Mouse (Mus musculus): ENCODE data around the gene Bcap29. TPM values are rescaled to one million over a fixed set of nuclear protein-coding genes. Genes with fewer than 3 reads are reported as not detected.
"Not testable (repeated sequence)": the region's sequence is repeated elsewhere in the genome, so short reads cannot be mapped to it uniquely, and the experiment has no call there.

Gene Bcap29
- total RNA-seq, 2 experiments from 2014 or later = 25.7 to 27.8 TPM

DNA sequence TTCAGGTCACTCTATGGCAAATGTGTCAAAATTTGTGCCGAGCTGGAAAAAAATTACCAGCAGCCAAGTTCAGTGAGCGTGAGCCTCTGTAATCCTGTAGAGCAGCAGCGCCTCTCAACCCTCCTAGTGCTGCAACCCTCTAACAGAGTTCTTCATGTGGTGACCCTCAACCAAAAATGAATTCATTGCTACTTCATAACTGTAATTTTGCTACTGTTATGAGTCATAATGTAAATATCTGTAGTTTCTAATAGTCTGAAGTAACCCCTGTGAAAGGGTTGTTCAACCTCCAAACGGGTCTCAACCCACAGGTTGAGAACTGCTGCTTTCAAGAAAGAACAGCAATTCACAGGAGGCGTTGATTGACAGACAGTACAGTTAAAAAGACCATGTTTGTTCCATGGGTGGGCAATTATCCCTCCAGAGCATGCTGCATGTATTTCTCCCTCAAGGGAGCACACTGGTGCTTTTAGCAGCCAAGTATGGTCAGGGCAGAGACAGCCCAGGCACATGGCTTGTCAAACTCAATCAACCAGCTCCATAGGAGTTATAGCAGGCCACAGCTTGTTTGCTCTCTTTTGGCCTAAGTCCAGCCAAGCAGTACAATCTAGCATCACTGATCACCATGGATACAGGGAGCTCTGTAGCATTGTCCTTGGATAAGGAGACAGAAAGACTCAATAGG is 53.7 kb downstream of the Bcap29 start:
- DNase-seq (ENCODE audit: low spot score in 2 of 2) = peak in 1 of 2 experiments; percentile 33

DNA sequence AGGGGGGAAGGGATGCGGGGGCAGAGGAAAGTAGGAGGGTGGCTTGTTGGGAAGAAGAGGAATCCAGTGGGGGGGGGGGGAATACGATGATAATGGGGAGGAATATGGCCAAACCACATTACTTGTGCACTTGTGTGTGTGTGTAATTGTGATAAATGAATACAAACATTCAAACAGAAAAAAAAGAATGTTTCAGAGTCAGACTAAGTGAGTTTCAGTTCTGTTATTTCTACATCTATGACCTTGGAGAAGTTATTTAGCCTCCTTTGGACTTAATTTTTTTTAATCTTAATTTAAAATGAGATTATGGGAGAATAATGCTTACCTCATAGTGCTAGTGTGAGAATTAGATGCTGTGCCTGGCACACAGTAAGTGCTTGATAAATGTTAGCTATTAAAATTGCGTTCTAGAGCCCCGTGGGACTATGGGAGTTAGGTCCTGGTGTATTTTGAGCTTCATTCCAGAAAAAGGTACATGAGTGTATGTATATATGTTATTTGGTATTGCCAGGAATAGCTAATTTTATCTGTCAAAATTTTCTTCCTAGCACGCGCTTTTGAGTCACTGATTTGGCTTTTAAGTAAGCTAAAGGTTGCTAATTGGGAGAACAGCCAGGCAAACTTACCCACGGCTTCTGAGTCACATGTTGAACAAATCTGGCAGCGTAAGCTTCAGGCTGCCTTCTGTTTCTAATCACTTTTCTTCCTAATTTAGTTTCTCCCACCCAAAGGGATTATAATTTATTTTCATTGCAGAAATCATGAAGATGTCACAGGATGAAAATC is 55.6 kb downstream of the Bcap29 start:
- peak in 1 of 2 experiments; percentile 82 for DNase-seq (ENCODE audit: low spot score in 2 of 2)

DNA sequence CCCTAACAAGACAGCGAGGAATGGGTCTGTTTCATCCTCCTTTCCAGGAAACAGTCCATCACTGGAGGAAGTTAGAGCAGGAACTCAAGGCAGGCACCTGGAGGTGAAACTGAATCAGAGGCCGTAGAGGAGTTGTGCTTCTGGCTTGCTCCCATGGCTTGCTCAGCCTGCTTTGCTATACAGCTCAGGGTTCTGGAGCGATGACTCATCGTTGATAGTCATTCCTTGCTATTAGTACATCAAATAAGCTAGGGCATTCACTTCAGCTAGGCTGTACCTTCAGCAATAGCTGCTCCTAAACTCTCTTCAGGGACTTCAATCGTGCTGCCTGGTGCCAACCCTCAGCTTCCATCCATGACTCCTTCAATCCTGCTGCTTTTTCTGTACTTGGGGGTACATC is 60.0 kb downstream of the Bcap29 start:
- no peak for DNase-seq (ENCODE audit: low spot score in 2 of 2)

DNA sequence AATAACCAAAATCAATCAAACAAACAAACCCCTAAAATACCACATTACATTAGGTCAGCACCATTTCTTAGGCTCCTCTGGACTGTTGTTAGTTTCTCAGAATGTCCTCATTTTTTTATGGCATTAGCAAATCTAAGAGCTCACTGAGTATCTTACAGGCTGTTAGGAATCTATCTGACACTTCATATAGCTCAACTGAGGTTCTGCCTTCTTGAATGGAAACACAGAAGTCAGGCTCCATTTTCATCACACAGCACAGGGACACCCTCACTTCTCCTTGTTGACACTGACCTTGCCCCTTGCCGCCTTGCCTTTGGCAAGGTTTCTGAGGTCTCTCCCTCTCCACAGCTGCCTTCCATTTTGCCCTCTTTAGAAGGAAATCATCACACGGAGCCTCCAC is 64.7 kb downstream of the Bcap29 start:
- no peak for DNase-seq (ENCODE audit: low spot score in 2 of 2)

DNA sequence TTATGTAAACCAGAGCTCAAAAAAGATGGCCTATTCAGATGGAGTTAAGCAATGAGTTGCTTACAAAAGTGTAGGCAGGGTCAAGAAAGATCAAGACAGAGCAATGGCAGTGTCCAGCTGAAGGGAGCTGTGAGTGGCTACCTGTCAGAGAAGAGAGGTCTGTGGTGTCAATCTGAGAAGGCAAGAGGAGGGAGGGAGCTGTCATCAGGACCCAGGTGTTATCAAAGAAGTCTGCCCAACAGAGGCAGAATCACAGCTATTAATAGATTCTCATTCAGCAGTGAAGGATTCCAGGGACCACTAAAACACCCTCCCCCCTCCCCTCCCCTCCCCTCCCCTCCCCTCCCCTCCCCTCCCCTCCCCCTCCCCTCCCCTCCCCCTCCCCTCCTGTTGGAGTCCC is 65.8 kb downstream of the Bcap29 start:
- no peak for DNase-seq (ENCODE audit: low spot score in 2 of 2)

DNA sequence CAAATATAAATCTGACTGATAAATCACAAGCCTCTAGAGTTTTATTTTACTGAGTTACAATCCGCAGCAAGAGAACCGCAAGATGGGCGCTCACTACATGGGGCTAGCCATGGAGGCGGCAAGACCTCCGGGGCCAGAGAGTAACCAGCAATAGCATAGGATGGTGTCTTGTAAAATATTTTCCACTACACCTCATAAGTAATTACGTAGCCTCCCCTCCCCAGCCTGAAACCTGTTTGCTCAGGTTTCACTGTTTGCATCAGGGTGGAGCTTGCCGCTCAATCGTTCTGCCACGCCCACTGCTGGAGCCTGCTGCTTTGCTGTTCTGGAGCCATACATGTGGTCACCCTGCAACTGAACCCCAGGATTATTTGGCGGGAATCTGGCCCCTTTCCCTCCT is 66.9 kb downstream of the Bcap29 start:
- DNase-seq (ENCODE audit: low spot score in 2 of 2) = not testable (repeated sequence)

DNA sequence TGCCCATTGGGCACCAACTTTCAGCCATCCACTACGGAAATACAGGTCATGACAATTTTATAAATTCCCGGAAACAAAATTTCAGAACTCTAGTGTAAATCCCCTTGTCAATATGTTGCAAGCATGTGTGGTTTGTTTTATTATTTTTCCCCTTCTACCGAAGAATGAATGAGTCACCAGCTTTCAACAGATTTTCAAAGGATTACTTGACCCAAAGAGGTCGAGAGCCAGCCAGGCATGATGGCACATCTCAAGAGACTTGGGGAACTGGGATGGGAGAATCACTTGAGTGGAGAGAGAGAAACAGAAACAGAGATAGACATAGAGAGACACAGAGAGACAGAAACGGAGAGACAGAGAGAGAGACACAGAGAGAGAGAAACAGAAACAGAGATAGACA is 73.7 kb downstream of the Bcap29 start:
- DNase-seq (ENCODE audit: low spot score in 2 of 2) = no peak

DNA sequence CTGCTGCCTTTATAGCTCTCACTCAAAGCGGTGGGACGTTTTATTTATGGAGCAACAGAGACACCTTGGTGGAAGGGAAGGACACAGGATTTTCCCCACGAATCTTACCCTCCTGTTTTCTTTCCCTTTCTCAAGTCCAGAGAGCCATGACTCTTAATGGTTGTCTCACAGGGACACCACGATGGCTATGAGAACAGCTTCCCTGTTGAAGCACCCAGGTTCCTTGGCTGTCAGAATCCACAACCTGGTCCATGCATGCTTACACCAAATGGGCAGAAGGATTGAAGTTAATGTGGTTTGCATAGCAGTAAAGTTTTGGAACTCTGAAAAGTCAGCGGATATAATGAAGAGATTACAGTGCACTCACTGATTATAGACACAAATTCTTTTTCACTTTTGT is 74.5 kb downstream of the Bcap29 start:
- no peak for DNase-seq (ENCODE audit: low spot score in 2 of 2)

DNA sequence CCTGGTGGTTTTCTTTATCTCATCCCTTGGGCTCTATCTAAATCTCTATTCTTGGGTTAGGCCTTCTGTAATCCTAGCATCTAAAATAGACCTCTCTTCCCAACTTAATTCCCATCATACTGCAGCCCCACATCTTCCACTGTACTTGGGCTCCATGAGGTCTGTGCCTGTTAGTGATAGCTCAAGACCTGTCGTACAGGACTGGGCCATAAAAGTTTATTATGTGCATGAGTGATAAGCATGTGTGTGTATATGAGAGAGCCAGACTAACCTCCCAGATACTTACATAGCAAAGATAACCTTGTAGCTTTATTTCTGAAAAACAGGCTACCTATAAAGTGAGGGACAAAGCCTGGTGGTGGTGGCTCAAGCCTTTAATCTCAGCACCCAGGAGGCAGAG is 80.1 kb downstream of the Bcap29 start:
- no peak for DNase-seq (ENCODE audit: low spot score in 2 of 2)

DNA sequence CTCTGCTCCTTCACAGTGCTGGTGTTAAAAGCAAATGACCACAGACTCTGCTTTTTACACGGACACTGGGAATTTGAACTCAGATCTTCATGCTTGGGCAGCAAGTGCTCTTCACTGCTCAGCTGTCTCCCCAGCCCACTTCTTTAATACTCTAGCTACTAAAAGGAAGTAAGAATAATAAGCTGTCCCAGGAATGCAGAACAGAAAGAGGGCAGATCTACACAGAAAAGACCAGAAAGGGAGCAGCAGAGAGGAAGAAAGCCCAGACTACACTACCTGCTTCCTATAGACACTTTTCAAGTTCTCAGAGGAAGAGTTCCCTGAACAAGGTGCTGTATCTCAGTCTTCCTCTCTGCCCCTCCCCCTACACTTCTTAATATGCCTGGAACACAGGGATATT is 83.2 kb downstream of the Bcap29 start:
- no peak for DNase-seq (ENCODE audit: low spot score in 2 of 2)

DNA sequence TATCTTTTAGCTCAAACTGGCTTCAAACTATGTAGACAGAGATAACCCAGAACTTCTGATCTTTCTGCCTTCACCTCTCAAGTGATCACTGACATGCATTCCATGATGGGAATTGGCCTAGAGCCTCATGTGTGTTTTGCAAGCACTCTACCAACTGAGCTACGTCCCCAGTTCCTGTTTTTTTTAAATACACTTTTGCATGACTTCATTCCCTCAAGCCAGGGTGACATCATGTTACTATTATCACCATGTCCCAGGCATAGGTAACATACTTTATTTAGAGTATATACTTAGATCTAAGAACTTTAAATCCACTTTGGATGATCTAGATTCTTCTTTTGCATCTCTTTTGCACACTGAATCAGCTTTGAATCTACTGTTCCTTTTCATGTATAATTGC is 88.4 kb downstream of the Bcap29 start:
- no peak for DNase-seq (ENCODE audit: low spot score in 2 of 2)

DNA sequence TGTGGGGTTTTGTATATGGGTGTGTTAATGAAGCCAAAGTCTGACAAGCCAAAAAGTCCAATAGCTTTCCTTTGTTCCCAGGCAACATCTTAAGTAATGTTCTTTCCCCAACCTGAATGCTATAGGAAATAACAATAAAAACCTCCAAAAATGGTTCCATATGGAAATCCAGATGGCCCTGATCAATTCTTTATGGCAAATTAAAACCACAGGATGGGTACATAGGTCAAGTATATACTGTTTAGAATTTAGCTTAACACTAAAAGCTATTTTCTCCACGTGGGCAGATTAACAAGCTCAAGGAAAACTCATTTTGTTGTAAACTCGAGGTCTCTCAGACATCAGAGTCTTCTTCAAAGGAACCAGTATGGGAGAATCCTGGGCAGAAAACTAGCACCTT is 89.2 kb downstream of the Bcap29 start:
- no peak for DNase-seq (ENCODE audit: low spot score in 2 of 2)

DNA sequence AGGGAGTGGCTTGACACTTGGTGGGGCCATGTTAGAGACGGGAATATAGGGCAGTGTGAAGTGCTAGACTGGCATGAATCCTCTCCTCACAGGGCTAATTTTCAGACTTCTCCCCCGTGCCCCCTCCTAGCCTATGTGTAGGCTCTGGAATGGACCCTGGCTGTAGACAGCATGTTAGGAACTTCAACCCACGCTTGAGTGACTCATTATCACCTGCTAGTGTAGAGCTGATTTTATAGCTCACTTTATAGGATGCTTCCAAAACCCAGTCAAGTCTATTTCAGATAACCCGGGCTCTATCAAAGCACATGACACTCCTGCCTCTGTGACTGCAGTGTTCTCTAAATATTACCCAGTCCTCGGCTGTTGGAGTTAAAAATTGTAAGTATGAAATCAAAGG is 92.9 kb downstream of the Bcap29 start:
- DNase-seq (ENCODE audit: low spot score in 2 of 2) = no peak

Other genes starting within 250 kb of the Bcap29 start
- under 1 TPM; 0.38 to 0.81 TPM for gene Slc26a3, start 243.8 kb downstream of the Bcap29 start, total RNA-seq (2021)
- 10 to 100 TPM; 20.6 to 24.3 TPM for gene Cbll1, start 135.0 kb downstream of the Bcap29 start, total RNA-seq (2021)
- gene Slc26a4, start 74.7 kb downstream of the Bcap29 start, total RNA-seq (2021) = 1 to 10 TPM; 8.3 to 8.4 TPM
- gene Dus4l, start 20.2 kb upstream of the Bcap29 start, total RNA-seq (2021) = 1 to 10 TPM; 7.7 to 9.1 TPM
- 10 to 100 TPM; 58.9 to 62.8 TPM for gene Cog5, start 20.2 kb upstream of the Bcap29 start, total RNA-seq (2021)
- gene Gpr22, start 79.3 kb upstream of the Bcap29 start, total RNA-seq (2021) = 10 to 100 TPM; 68.4 to 69.0 TPM

Data from layer of hippocampus, postnatal 14 days (tissue).